Mouse (Mus musculus): ENCODE measurements around the gene Ccdc62. TPM values are rescaled to one million over a fixed set of nuclear protein-coding genes. Genes with fewer than 3 reads are reported as not detected.

Ccdc62 gene
- total RNA-seq, 2 experiments from 2014 or later = 0.62 to 1.5 TPM

- no peak for ATAC-seq (ENCODE audit: poor library complexity, severe bottlenecking)
Observed at GRCm38 (mm10) chr5:123998370-123998769, 67.9 kb downstream of the Ccdc62 start.

GRCm38 (mm10) chr5:124000824-124001223 lies 70.3 kb downstream of the Ccdc62 start:
- peak; percentile 78 for ATAC-seq (ENCODE audit: poor library complexity, severe bottlenecking)

GRCm38 (mm10) chr5:124001274-124001673 lies 70.8 kb downstream of the Ccdc62 start:
- ATAC-seq (ENCODE audit: poor library complexity, severe bottlenecking) = peak; percentile 15; the same call in 1 of the 2 replicates

- ATAC-seq (ENCODE audit: poor library complexity, severe bottlenecking) = no peak
Observed at GRCm38 (mm10) chr5:124002876-124003275, 72.4 kb downstream of the Ccdc62 start.

GRCm38 (mm10) chr5:124003375-124003774 lies 72.9 kb downstream of the Ccdc62 start:
- no peak for ATAC-seq (ENCODE audit: poor library complexity, severe bottlenecking)

- no peak for ATAC-seq (ENCODE audit: poor library complexity, severe bottlenecking)
Observed at GRCm38 (mm10) chr5:124004356-124005150, 74.1 kb downstream of the Ccdc62 start.

GRCm38 (mm10) chr5:124005151-124005500 lies 74.6 kb downstream of the Ccdc62 start:
- no peak for ATAC-seq (ENCODE audit: poor library complexity, severe bottlenecking)

GRCm38 (mm10) chr5:124005591-124005990 lies 75.1 kb downstream of the Ccdc62 start:
- ATAC-seq (ENCODE audit: poor library complexity, severe bottlenecking) = no peak

GRCm38 (mm10) chr5:124006082-124006873 lies 75.8 kb downstream of the Ccdc62 start:
- no peak for ATAC-seq (ENCODE audit: poor library complexity, severe bottlenecking)

- no peak for ATAC-seq (ENCODE audit: poor library complexity, severe bottlenecking)
Observed at GRCm38 (mm10) chr5:124006891-124007491, 76.5 kb downstream of the Ccdc62 start.

GRCm38 (mm10) chr5:124010077-124010476 lies 79.6 kb downstream of the Ccdc62 start:
- no peak for ATAC-seq (ENCODE audit: poor library complexity, severe bottlenecking)

- ATAC-seq (ENCODE audit: poor library complexity, severe bottlenecking) = no peak
Observed at GRCm38 (mm10) chr5:124010910-124011655, 80.6 kb downstream of the Ccdc62 start.

GRCm38 (mm10) chr5:124011927-124012326 lies 81.4 kb downstream of the Ccdc62 start:
- peak; percentile 17; the same call in 1 of the 2 replicates for ATAC-seq (ENCODE audit: poor library complexity, severe bottlenecking)

GRCm38 (mm10) chr5:124012885-124013284 lies 82.4 kb downstream of the Ccdc62 start:
- no peak for ATAC-seq (ENCODE audit: poor library complexity, severe bottlenecking)

GRCm38 (mm10) chr5:124013747-124014146 lies 83.3 kb downstream of the Ccdc62 start:
- no peak for ATAC-seq (ENCODE audit: poor library complexity, severe bottlenecking)

- no peak for ATAC-seq (ENCODE audit: poor library complexity, severe bottlenecking)
Observed at GRCm38 (mm10) chr5:124014180-124014579, 83.7 kb downstream of the Ccdc62 start.

GRCm38 (mm10) chr5:124014791-124015251 lies 84.3 kb downstream of the Ccdc62 start:
- ATAC-seq (ENCODE audit: poor library complexity, severe bottlenecking) = peak; percentile 14; the same call in 1 of the 2 replicates

GRCm38 (mm10) chr5:124015727-124016126 lies 85.2 kb downstream of the Ccdc62 start:
- no peak for ATAC-seq (ENCODE audit: poor library complexity, severe bottlenecking)

GRCm38 (mm10) chr5:124016291-124016821 lies 85.9 kb downstream of the Ccdc62 start:
- ATAC-seq (ENCODE audit: poor library complexity, severe bottlenecking) = no peak

- ATAC-seq (ENCODE audit: poor library complexity, severe bottlenecking) = no peak
Observed at GRCm38 (mm10) chr5:124017941-124018340, 87.5 kb downstream of the Ccdc62 start.

All from megakaryocyte, adult 5-6 weeks (primary cell).